Mouse (Mus musculus) C2C12 (cell line): ENCODE data around the gene Slc9a3r2.
"Not testable (repeated sequence)": the region's sequence is repeated elsewhere in the genome, so short reads cannot be mapped to it uniquely, and the experiment has no call there.

Experiments used
- CEBPB ChIP-seq: IDR thresholded peaks from one replicate; pipeline ENCODE4 v1.6.1; 2011; ENCODE audit warnings: low read depth, mild to moderate bottlenecking, control low read depth, moderate library complexity
- CTCF ChIP-seq: IDR thresholded peaks from one replicate; pipeline ENCODE4 v1.5.1; 2011; ENCODE audit not compliant: control insufficient read depth, insufficient read depth, insufficient read length
- MAX ChIP-seq: IDR thresholded peaks from one replicate; pipeline ENCODE4 v1.6.1; 2011; ENCODE audit warnings: mild to moderate bottlenecking, control low read depth
- USF1 ChIP-seq: IDR thresholded peaks from one replicate; pipeline ENCODE4 v1.6.1; 2011; ENCODE audit warnings: low read depth, mild to moderate bottlenecking, control low read depth, moderate library complexity

GRCm38 (mm10) chr17:24667011-24667410, 16.9 kb upstream of the Slc9a3r2 start:
- not testable (repeated sequence) for TF ChIP-seq MAX, CTCF, CEBPB, USF1
